Mouse (Mus musculus): ENCODE data around the gene Hoxa9. TPM values are rescaled to one million over a fixed set of nuclear protein-coding genes. Genes with fewer than 3 reads are reported as not detected.

Gene Hoxa9
- total and polyA plus RNA-seq, 2 experiments: 0.10 TPM; not detected in 1

- peak overlapping the region; percentile 10; the same call in 1 of the 2 replicates for H3K9ac ChIP-seq (ENCODE audit: low read depth, low read length)
- H3K4me3 ChIP-seq (ENCODE audit: insufficient read depth, low read depth, low read length): peak overlapping the region; percentile 71
- no peaks in the 10 kb centered on the region for H3K36me3 ChIP-seq (ENCODE audit: control insufficient read depth, insufficient read depth, low read length)
- H3K27me3 ChIP-seq (ENCODE audit: control insufficient read depth, insufficient read depth, low read length): peaks cover 25% of the 10 kb centered on the region; the same call in 1 of the 2 replicates
- no peak for DNase-seq (ENCODE audit: extremely low read depth, low read depth, low spot score)
- no peak overlapping the region for H3K27ac ChIP-seq (replicated peaks; ENCODE audit: insufficient read depth, low read depth, low read length)
- no peaks in the 10 kb centered on the region for H3K79me2 ChIP-seq (ENCODE audit: control insufficient read depth, insufficient read depth, low read length)
- TF ChIP-seq POLR2A (IDR thresholded peaks at IDR 0.05; ENCODE audit: extremely low read depth, insufficient read depth, low read length): no peak
- TF ChIP-seq CTCF (IDR thresholded peaks at IDR 0.05; ENCODE audit: low read depth, low read length): no peak
- H3K4me1 ChIP-seq (ENCODE audit: control insufficient read depth, insufficient read depth, low read length): peaks cover 2% of the 10 kb centered on the region; the same call in 1 of the 2 replicates
- 11% methylated on average over 23 of the region's 23 CpGs for WGBS
Measured at GRCm38 (mm10) chr6:52190410-52190809, 40.5 kb downstream of the Hoxa9 start.

GRCm38 (mm10) chr6:52189909-52190308, 41.0 kb downstream of the Hoxa9 start:
- no peak overlapping the region for H3K27ac ChIP-seq (replicated peaks; ENCODE audit: insufficient read depth, low read depth, low read length)
- no peak for TF ChIP-seq CTCF (IDR thresholded peaks at IDR 0.05; ENCODE audit: low read depth, low read length)
- TF ChIP-seq POLR2A (IDR thresholded peaks at IDR 0.05; ENCODE audit: extremely low read depth, insufficient read depth, low read length): no peak
- H3K36me3 ChIP-seq (ENCODE audit: control insufficient read depth, insufficient read depth, low read length): no peaks in the 10 kb centered on the region
- peaks cover 2% of the 10 kb centered on the region; the same call in 1 of the 2 replicates for H3K4me1 ChIP-seq (ENCODE audit: control insufficient read depth, insufficient read depth, low read length)
- no peak for DNase-seq (ENCODE audit: extremely low read depth, low read depth, low spot score)
- no peaks in the 10 kb centered on the region for H3K79me2 ChIP-seq (ENCODE audit: control insufficient read depth, insufficient read depth, low read length)
- WGBS: 21% methylated on average over 8 of the region's 8 CpGs
- no peak overlapping the region for H3K9ac ChIP-seq (ENCODE audit: low read depth, low read length)
- H3K27me3 ChIP-seq (ENCODE audit: control insufficient read depth, insufficient read depth, low read length): peaks cover 25% of the 10 kb centered on the region; the same call in 1 of the 2 replicates
- no peak overlapping the region for H3K4me3 ChIP-seq (ENCODE audit: insufficient read depth, low read depth, low read length)

GRCm38 (mm10) chr6:52189172-52189591, 41.7 kb downstream of the Hoxa9 start:
- no peaks in the 10 kb centered on the region for H3K36me3 ChIP-seq (ENCODE audit: control insufficient read depth, insufficient read depth, low read length)
- no peak for DNase-seq (ENCODE audit: extremely low read depth, low read depth, low spot score)
- peaks cover 24% of the 10 kb centered on the region for H3K27me3 ChIP-seq (ENCODE audit: control insufficient read depth, insufficient read depth, low read length)
- no peak overlapping the region for H3K4me3 ChIP-seq (ENCODE audit: insufficient read depth, low read depth, low read length)
- no peak overlapping the region for H3K27ac ChIP-seq (replicated peaks; ENCODE audit: insufficient read depth, low read depth, low read length)
- no peak for TF ChIP-seq CTCF (IDR thresholded peaks at IDR 0.05; ENCODE audit: low read depth, low read length)
- TF ChIP-seq POLR2A (IDR thresholded peaks at IDR 0.05; ENCODE audit: extremely low read depth, insufficient read depth, low read length): no peak
- 28% methylated on average over 5 of the region's 5 CpGs for WGBS
- H3K9ac ChIP-seq (ENCODE audit: low read depth, low read length): no peak overlapping the region
- H3K79me2 ChIP-seq (ENCODE audit: control insufficient read depth, insufficient read depth, low read length): no peaks in the 10 kb centered on the region
- H3K4me1 ChIP-seq (ENCODE audit: control insufficient read depth, insufficient read depth, low read length): peaks cover 2% of the 10 kb centered on the region; the same call in 1 of the 2 replicates

- peaks cover 21% of the 10 kb centered on the region for H3K27me3 ChIP-seq (ENCODE audit: control insufficient read depth, insufficient read depth, low read length)
Measured at GRCm38 (mm10) chr6:52186500-52186899, 44.4 kb downstream of the Hoxa9 start.

GRCm38 (mm10) chr6:52185834-52186233, 45.1 kb downstream of the Hoxa9 start:
- Histone ChIP-seq H3K9ac (ENCODE audit: low read depth, low read length) (no peak overlapping the region), H3K27ac (replicated peaks; ENCODE audit: insufficient read depth, low read depth, low read length) (no peak overlapping the region), H3K4me3 (ENCODE audit: insufficient read depth, low read depth, low read length) (no peak overlapping the region), H3K36me3 (ENCODE audit: control insufficient read depth, insufficient read depth, low read length) (no peaks in the 10 kb centered on the region), H3K4me1 (ENCODE audit: control insufficient read depth, insufficient read depth, low read length) (peaks cover 2% of the 10 kb centered on the region; the same call in 1 of the 2 replicates), H3K27me3 (ENCODE audit: control insufficient read depth, insufficient read depth, low read length) (peaks cover 19% of the 10 kb centered on the region), H3K79me2 (ENCODE audit: control insufficient read depth, insufficient read depth, low read length) (no peaks in the 10 kb centered on the region)
- WGBS: 40% methylated on average over 3 of the region's 3 CpGs
- no peak for TF ChIP-seq POLR2A (IDR thresholded peaks at IDR 0.05; ENCODE audit: extremely low read depth, insufficient read depth, low read length)
- TF ChIP-seq CTCF (IDR thresholded peaks at IDR 0.05; ENCODE audit: low read depth, low read length): no peak
- no peak for DNase-seq (ENCODE audit: extremely low read depth, low read depth, low spot score)

More at GRCm38 (mm10) chr6:52186500-52186899, 44.4 kb downstream of the Hoxa9 start:
- TF ChIP-seq CTCF (IDR thresholded peaks at IDR 0.05; ENCODE audit: low read depth, low read length): no peak
- no peak for TF ChIP-seq POLR2A (IDR thresholded peaks at IDR 0.05; ENCODE audit: extremely low read depth, insufficient read depth, low read length)
- Histone ChIP-seq H3K27ac (replicated peaks; ENCODE audit: insufficient read depth, low read depth, low read length) (no peak overlapping the region), H3K4me3 (ENCODE audit: insufficient read depth, low read depth, low read length) (no peak overlapping the region), H3K9ac (ENCODE audit: low read depth, low read length) (no peak overlapping the region), H3K4me1 (ENCODE audit: control insufficient read depth, insufficient read depth, low read length) (peaks cover 2% of the 10 kb centered on the region; the same call in 1 of the 2 replicates), H3K79me2 (ENCODE audit: control insufficient read depth, insufficient read depth, low read length) (no peaks in the 10 kb centered on the region), H3K36me3 (ENCODE audit: control insufficient read depth, insufficient read depth, low read length) (no peaks in the 10 kb centered on the region)
- WGBS: 40% methylated on average over 1 of the region's 1 CpGs
- no peak for DNase-seq (ENCODE audit: extremely low read depth, low read depth, low spot score)

- H3K27me3 ChIP-seq (ENCODE audit: control insufficient read depth, insufficient read depth, low read length): peaks cover 15% of the 10 kb centered on the region
- H3K36me3 ChIP-seq (ENCODE audit: control insufficient read depth, insufficient read depth, low read length): no peaks in the 10 kb centered on the region
- H3K4me1 ChIP-seq (ENCODE audit: control insufficient read depth, insufficient read depth, low read length): peaks cover 2% of the 10 kb centered on the region; the same call in 1 of the 2 replicates
- no peak for DNase-seq (ENCODE audit: extremely low read depth, low read depth, low spot score)
- no peaks in the 10 kb centered on the region for H3K79me2 ChIP-seq (ENCODE audit: control insufficient read depth, insufficient read depth, low read length)
- H3K9ac ChIP-seq (ENCODE audit: low read depth, low read length): no peak overlapping the region
- TF ChIP-seq CTCF (IDR thresholded peaks at IDR 0.05; ENCODE audit: low read depth, low read length): no peak
- TF ChIP-seq POLR2A (IDR thresholded peaks at IDR 0.05; ENCODE audit: extremely low read depth, insufficient read depth, low read length): no peak
- no peak overlapping the region for H3K27ac ChIP-seq (replicated peaks; ENCODE audit: insufficient read depth, low read depth, low read length)
- H3K4me3 ChIP-seq (ENCODE audit: insufficient read depth, low read depth, low read length): no peak overlapping the region
- whole genome bisulfite sequencing: 11% methylated on average over 19 of the region's 19 CpGs
Measured at GRCm38 (mm10) chr6:52185222-52185621, 45.7 kb downstream of the Hoxa9 start.

Measured in liver, adult 2 months (tissue).